Mouse (Mus musculus): Measurements from ENCODE around the gene Mum1. TPM values are rescaled to one million over a fixed set of nuclear protein-coding genes. Genes with fewer than 3 reads are reported as not detected.
"Not testable (repeated sequence)": the region's sequence is repeated elsewhere in the genome, so short reads cannot be mapped to it uniquely, and the experiment has no call there.

The Mum1 gene
- polyA plus RNA-seq, 1 experiment from 2014 or later = 74.8 TPM

GRCm38 (mm10) chr10:80242088-80242487, 15.9 kb downstream of the Mum1 start:
- peaks cover 78% of the 10 kb centered on the region for H3K36me3 ChIP-seq
- ATAC-seq (replicated peaks; ENCODE audit: low FRiP score) = no peak

GRCm38 (mm10) chr10:80242607-80243006, 16.4 kb downstream of the Mum1 start:
- Histone ChIP-seq H3K27ac (no peak overlapping the region), H3K4me1 (peaks cover 8% of the 10 kb centered on the region), H3K4me3 (replicated peaks) (no peak overlapping the region), H3K9me3 (replicated peaks) (no peaks in the 10 kb centered on the region), H3K27me3 (no peaks in the 10 kb centered on the region), H3K36me3 (peaks cover 72% of the 10 kb centered on the region), H3K9ac (no peak overlapping the region), H3K4me2 (no peak overlapping the region)
- ATAC-seq (replicated peaks; ENCODE audit: low FRiP score) = no peak
- WGBS = 93% methylated on average over 3 of the region's 3 CpGs

More at GRCm38 (mm10) chr10:80242088-80242487, 15.9 kb downstream of the Mum1 start:
- Histone ChIP-seq H3K9ac (no peak overlapping the region), H3K9me3 (replicated peaks) (no peaks in the 10 kb centered on the region), H3K4me1 (peaks cover 8% of the 10 kb centered on the region), H3K27ac (no peak overlapping the region), H3K27me3 (no peaks in the 10 kb centered on the region), H3K4me2 (no peak overlapping the region), H3K4me3 (replicated peaks) (no peak overlapping the region)
- WGBS = 71% methylated on average over 9 of the region's 9 CpGs

- H3K9ac ChIP-seq = 0 out of 2 replicates have a peak overlapping the region, but pooled peaks have one; percentile 30
- H3K4me1 ChIP-seq = peaks cover 14% of the 10 kb centered on the region
- peaks cover 49% of the 10 kb centered on the region for H3K36me3 ChIP-seq
- H3K27ac ChIP-seq = 0 out of 2 replicates have a peak overlapping the region, but pooled peaks have one; percentile 13
- no peak for ATAC-seq (replicated peaks; ENCODE audit: low FRiP score)
- no peak overlapping the region for H3K4me2 ChIP-seq
- 44% methylated on average over 5 of the region's 5 CpGs for WGBS
- H3K9me3 ChIP-seq (replicated peaks) = no peaks in the 10 kb centered on the region
- no peaks in the 10 kb centered on the region for H3K27me3 ChIP-seq
- H3K4me3 ChIP-seq (replicated peaks) = no peak overlapping the region
Measured at GRCm38 (mm10) chr10:80244791-80245399, 18.7 kb downstream of the Mum1 start.

DNA sequence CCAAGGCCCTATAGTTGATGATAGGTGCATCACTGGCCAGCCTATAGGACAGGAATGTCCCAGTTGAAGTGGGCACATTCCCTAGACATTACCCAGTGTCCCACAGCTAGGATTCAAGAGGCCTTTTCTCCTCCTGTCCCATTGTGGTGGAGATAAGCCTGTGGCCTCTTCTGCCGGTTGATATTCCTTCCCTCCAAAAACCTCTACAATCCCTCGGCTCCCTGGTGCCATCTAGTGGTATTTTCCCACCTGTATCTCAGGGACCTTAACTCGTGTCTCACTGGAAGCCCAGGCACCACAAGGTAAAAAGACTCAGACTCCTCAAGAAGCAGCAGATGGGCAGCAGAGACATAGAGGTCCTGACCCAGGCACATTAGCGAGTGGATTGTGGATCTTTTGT, 19.4 kb downstream of the Mum1 start:
- Histone ChIP-seq H3K4me3 (replicated peaks) (no peak overlapping the region), H3K36me3 (peaks cover 42% of the 10 kb centered on the region), H3K27me3 (no peaks in the 10 kb centered on the region), H3K4me1 (peaks cover 21% of the 10 kb centered on the region), H3K9me3 (replicated peaks) (no peaks in the 10 kb centered on the region), H3K4me2 (no peak overlapping the region; the same call in 1 of the 2 replicates), H3K9ac (0 out of 2 replicates have a peak overlapping the region, but pooled peaks have one; percentile 30), H3K27ac (0 out of 2 replicates have a peak overlapping the region, but pooled peaks have one; percentile 13)
- WGBS = 8% methylated on average over 4 of the region's 4 CpGs
- ATAC-seq (replicated peaks; ENCODE audit: low FRiP score) = 0 out of 2 replicates have a peak, but pooled peaks have one; percentile 2

DNA sequence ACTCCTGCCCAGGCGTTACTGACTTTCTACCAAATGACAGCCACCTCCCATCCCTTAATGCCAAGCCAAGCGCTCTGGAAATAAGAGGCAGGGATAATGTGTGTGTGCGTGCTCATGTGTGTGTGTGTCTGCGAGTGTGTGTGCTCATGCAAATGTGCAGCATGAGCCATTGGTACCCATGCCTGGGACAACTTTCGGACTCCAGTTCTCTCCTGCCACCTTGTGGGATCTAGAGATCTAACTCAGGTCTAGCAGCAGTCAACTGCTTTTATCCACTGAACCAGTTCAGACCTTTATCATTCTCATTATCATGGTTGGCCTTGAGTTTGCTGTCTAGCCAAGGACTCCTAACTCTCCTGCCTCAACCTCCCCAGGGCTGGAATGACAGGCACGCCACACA, 21.6 kb downstream of the Mum1 start:
- 48% methylated on average over 6 of the region's 6 CpGs for WGBS
- H3K9me3 ChIP-seq (replicated peaks) = no peaks in the 10 kb centered on the region
- H3K9ac ChIP-seq = no peak overlapping the region
- no peaks in the 10 kb centered on the region for H3K27me3 ChIP-seq
- peak overlapping the region; percentile 87 for H3K4me3 ChIP-seq (replicated peaks)
- no peak for ATAC-seq (replicated peaks; ENCODE audit: low FRiP score)
- H3K4me2 ChIP-seq = peak overlapping the region; percentile 85; the same call in 1 of the 2 replicates
- peaks cover 29% of the 10 kb centered on the region for H3K4me1 ChIP-seq
- no peak overlapping the region for H3K27ac ChIP-seq
- H3K36me3 ChIP-seq = peaks cover 26% of the 10 kb centered on the region

DNA sequence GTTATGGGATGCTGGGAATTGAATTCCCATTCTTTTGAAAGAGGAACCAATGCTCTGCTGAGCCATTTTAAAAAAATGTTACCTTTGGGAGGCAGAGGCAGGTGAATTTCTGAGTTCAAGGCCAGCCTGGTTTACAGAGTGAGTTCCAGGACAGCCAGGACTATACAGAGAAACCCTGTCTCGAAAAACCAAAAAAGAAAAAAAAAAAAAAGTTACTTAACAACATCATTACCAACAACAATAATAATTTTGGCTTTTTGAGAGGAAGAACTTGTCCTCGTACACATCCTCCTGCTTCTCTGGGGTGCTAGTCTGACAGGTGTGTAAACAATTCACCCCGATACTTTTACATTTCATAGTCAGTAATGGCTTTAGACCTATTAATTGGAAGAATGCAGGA, 22.2 kb downstream of the Mum1 start:
- 0 out of 2 replicates have a peak overlapping the region, but pooled peaks have one; percentile 12 for H3K9ac ChIP-seq
- ATAC-seq (replicated peaks; ENCODE audit: low FRiP score); H3K9me3 ChIP-seq (replicated peaks); H3K27me3 ChIP-seq; H3K27ac ChIP-seq: not testable (repeated sequence)
- H3K4me1 ChIP-seq = peaks cover 29% of the 10 kb centered on the region
- peak overlapping the region; percentile 85 for H3K4me2 ChIP-seq
- WGBS = 36% methylated on average over 3 of the region's 3 CpGs
- peak overlapping the region; percentile 87 for H3K4me3 ChIP-seq (replicated peaks)
- H3K36me3 ChIP-seq = peaks cover 26% of the 10 kb centered on the region

DNA sequence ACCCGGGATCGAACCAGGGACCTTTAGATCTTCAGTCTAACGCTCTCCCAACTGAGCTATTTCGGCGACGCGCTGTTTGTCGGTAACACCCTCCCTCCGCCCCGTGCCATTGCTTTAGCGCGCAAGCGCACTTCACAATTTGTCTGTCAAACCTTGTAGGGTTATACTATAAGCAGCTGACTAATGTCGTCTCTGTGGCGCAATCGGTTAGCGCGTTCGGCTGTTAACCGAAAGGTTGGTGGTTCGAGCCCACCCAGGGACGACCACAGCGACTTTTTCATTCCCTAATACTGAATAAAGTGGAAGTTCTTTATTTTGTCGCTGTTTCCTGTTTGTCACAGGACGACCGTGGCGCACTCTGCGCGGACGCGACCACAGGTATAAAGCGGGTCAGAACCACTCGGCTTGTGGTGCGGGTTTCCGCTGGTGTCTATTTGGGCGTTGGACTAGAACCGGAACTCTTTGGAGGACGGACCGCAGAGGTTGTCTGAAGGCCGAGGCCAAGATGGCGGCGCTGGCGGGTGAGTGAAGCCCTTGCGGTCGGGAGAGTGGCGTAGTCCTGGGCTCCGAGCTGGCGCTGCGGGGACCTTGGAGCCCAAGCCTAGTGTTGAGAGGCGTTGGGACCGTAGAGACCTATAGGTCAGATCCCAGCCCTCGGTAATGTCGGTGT, 22.9 kb downstream of the Mum1 start, which contains the start of gene Ndufs7:
Gene Ndufs7 (plus strand): TSS at position 151 of the 670 bp plus-strand sequence.
- under 1% methylated on average over 53 of the region's 53 CpGs for WGBS
- Histone ChIP-seq H3K9ac (peak within 1 kb of the TSS; percentile 85), H3K9me3 (replicated peaks) (no peaks in the 10 kb centered on the region), H3K36me3 (peaks cover 26% of the 10 kb centered on the region), H3K27ac (peak within 1 kb of the TSS; percentile 97), H3K4me1 (peaks cover 29% of the 10 kb centered on the region), H3K27me3 (no peaks in the 10 kb centered on the region), H3K4me3 (replicated peaks) (peak within 1 kb of the TSS; percentile 87), H3K4me2 (peak within 1 kb of the TSS; percentile 85)
- peak; percentile 90 for ATAC-seq (replicated peaks; ENCODE audit: low FRiP score)

- peak overlapping the region; percentile 85 for H3K4me2 ChIP-seq
- H3K4me1 ChIP-seq = peaks cover 28% of the 10 kb centered on the region
- no peaks in the 10 kb centered on the region for H3K9me3 ChIP-seq (replicated peaks)
- no peak for ATAC-seq (replicated peaks; ENCODE audit: low FRiP score)
- peaks cover 28% of the 10 kb centered on the region for H3K36me3 ChIP-seq
- peak overlapping the region; percentile 87 for H3K4me3 ChIP-seq (replicated peaks)
- peak overlapping the region; percentile 85 for H3K9ac ChIP-seq
- H3K27me3 ChIP-seq = no peaks in the 10 kb centered on the region
- WGBS = 31% methylated on average over 2 of the region's 2 CpGs
- H3K27ac ChIP-seq = peak overlapping the region; percentile 97
Measured at GRCm38 (mm10) chr10:80250059-80250458, 23.8 kb downstream of the Mum1 start.

DNA sequence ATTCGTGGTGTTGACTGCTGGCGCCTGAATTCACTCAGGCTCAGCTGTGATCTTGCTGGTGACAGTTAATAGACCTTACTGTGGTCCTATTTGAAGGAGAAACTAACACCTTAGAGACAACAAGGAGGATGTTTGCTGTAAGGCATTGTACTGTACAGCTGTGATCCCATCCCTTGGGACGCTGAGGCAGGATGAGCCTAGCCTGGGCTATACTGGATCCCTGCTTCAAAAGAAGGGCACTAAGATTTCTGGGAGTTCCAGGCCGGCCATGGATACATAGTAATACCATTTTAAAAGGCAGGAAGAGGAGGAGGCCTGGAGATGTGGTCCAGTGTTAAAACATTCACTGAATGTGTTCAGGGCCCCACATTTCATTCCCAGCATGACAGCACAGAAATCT, 24.3 kb downstream of the Mum1 start:
- peak overlapping the region; percentile 85; the same call in 1 of the 2 replicates for H3K9ac ChIP-seq
- ATAC-seq (replicated peaks; ENCODE audit: low FRiP score) = no peak
- no peak overlapping the region for H3K27ac ChIP-seq
- H3K9me3 ChIP-seq (replicated peaks) = no peaks in the 10 kb centered on the region
- H3K4me1 ChIP-seq = peaks cover 23% of the 10 kb centered on the region
- H3K4me2 ChIP-seq = peak overlapping the region; percentile 85
- peaks cover 33% of the 10 kb centered on the region for H3K36me3 ChIP-seq
- H3K27me3 ChIP-seq = no peaks in the 10 kb centered on the region
- peak overlapping the region; percentile 87 for H3K4me3 ChIP-seq (replicated peaks)
- WGBS = 86% methylated on average over 4 of the region's 4 CpGs

DNA sequence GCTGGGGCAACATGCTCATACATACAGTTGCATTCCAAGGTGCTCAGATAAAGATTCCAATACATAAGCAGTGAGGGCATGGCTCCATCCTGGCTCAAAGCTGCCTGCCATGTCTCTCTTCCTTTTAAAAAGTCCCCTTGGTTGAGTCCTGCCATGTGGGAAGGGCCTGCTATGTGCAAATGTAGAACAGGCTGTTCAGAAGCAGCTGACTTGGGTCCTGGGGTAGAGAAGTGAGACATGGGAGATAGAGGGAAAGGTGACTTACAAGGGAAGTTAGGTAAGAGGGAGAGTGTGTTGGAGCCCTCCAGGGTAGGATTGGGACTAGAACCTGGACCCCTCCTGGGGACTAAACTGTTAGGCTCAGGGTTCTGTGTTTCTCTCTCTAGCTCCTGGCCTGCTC, 25.8 kb downstream of the Mum1 start:
- Histone ChIP-seq H3K4me1 (peaks cover 21% of the 10 kb centered on the region), H3K36me3 (peaks cover 47% of the 10 kb centered on the region), H3K27me3 (no peaks in the 10 kb centered on the region), H3K4me2 (no peak overlapping the region), H3K4me3 (replicated peaks) (no peak overlapping the region), H3K9ac (no peak overlapping the region), H3K27ac (no peak overlapping the region), H3K9me3 (replicated peaks) (no peaks in the 10 kb centered on the region)
- ATAC-seq (replicated peaks; ENCODE audit: low FRiP score) = no peak

DNA sequence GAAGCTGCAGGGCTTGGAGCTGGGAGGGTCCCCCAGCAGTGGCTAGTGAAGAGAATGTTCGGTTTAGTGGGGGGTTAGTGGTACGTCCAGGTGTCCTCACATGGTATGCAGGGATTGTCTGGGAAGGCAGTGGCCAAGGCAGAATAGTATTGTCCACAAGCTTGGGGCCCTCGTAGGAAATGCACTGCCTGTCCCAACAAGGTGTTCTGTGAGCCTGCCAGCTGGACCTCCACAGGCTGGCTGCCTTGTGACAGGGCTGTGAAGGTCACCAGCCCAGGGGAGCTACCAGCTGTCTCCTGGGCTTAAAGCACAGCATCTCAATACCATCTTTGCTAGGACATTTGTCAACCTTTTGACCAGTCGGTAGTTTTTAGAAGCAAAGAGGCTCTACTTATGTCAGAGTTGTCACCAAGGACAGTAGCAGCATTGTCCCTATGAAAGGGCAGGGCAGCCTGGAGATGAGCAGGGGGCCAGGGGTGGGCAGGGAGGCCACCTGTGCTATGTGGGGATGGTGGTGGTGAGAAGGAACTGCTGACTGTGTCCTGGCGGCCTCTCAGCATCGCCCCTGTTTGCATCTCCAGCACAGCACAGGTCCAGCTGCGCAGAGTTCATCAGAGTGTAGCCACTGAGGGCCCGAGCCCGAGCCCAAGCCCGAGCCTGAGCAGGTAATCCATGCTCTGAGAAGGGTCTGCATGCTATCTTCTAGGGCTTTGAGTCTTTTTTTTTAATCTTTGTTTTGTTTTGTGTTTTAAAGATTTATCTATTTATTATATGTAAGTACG, 26.4 kb downstream of the Mum1 start:
- Histone ChIP-seq H3K27ac (no peak overlapping the region), H3K9ac (no peak overlapping the region), H3K4me3 (replicated peaks) (no peak overlapping the region), H3K9me3 (replicated peaks) (no peaks in the 10 kb centered on the region), H3K4me2 (no peak overlapping the region), H3K36me3 (peaks cover 53% of the 10 kb centered on the region), H3K4me1 (peaks cover 21% of the 10 kb centered on the region), H3K27me3 (no peaks in the 10 kb centered on the region)
- ATAC-seq (replicated peaks; ENCODE audit: low FRiP score) = no peak
- 92% methylated on average over 11 of the region's 11 CpGs for WGBS

DNA sequence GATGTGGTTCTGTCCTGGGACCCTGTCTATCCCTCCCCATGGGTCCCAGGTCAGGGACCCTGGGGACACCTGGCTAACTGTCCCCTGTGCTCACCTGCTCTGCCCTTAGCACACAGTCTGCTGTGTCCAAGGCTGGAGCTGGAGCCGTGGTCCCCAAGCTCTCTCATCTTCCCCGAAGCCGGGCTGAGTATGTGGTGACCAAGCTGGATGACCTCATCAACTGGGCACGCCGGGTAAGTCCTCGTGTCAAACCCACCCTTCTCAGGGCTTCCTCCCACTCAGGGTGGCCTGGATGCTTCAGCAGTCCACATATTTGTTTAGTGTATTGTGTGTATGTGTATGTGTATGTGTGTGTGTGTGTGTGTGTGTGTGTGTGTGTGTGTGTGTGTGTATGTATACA, 27.3 kb downstream of the Mum1 start:
- no peaks in the 10 kb centered on the region for H3K27me3 ChIP-seq
- H3K9me3 ChIP-seq (replicated peaks) = no peaks in the 10 kb centered on the region
- no peak for ATAC-seq (replicated peaks; ENCODE audit: low FRiP score)
- H3K9ac ChIP-seq = no peak overlapping the region
- H3K4me3 ChIP-seq (replicated peaks) = no peak overlapping the region
- no peak overlapping the region for H3K27ac ChIP-seq
- H3K4me1 ChIP-seq = peaks cover 17% of the 10 kb centered on the region
- WGBS = 90% methylated on average over 6 of the region's 6 CpGs
- H3K36me3 ChIP-seq = peaks cover 61% of the 10 kb centered on the region
- no peak overlapping the region for H3K4me2 ChIP-seq

All from kidney, embryonic 15.5 days (tissue).